Mouse (Mus musculus): Measurements from ENCODE around the gene Pecam1. TPM values are rescaled to one million over a fixed set of nuclear protein-coding genes. Genes with fewer than 3 reads are reported as not detected.
"Not testable (repeated sequence)": the region's sequence is repeated elsewhere in the genome, so short reads cannot be mapped to it uniquely, and the experiment has no call there.

The Pecam1 gene
- polyA plus RNA-seq, 1 experiment from 2014 or later = 17.4 TPM

DNA sequence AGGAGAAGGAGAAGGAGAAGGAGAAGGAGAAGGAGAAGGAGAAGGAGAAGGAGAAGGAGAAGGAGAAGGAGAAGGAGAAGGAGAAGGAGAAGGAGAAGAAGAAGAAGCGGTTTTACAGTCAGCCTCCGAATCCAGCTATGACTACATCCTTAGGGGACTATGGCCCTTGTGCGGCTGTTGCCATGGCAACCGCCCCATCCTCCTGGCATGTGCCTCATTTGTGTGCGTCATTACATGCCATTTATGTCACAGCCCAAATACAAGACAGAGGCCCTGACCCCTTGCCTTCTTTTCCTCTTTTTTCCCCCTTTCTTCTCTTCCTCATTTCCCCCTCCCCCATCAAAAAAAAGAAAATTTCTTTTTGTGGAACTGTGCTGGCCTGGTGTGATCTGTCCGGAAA, 9.2 kb downstream of the Pecam1 start:
- no peak for ATAC-seq (ENCODE audit: low FRiP score)
- Histone ChIP-seq H3K36me3 (no peaks in the 10 kb centered on the region), H3K4me3 (no peak overlapping the region), H3K27me3 (peaks cover 11% of the 10 kb centered on the region; the same call in 1 of the 2 replicates), H3K9me3 (no peaks in the 10 kb centered on the region), H3K4me1 (replicated peaks) (peaks cover 19% of the 10 kb centered on the region), H3K4me2 (no peak overlapping the region), H3K27ac (no peak overlapping the region), H3K9ac (no peak overlapping the region)
- WGBS = 19% methylated on average over 6 of the region's 6 CpGs

DNA sequence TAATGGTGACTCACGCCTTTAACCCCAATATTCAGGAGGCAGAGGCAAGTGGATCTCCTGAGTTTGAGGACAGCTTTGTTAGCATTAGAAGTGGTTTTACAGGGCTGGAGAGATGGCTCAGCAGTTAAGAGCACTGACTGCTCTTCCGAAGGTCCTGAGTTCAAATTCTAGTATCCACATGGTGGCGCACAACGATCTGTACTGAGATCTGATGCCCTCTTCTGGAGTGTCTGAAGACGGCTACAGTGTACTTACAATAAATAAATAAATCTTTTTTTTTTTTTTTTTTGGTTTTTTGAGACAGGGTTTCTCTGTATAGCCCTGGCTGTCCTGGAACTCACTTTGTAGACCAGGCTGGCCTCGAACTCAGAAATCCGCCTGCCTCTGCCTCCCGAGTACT, 9.7 kb downstream of the Pecam1 start:
- not testable (repeated sequence) for H3K9me3 ChIP-seq; H3K36me3 ChIP-seq; H3K9ac ChIP-seq; H3K27ac ChIP-seq; H3K4me2 ChIP-seq; H3K4me3 ChIP-seq; ATAC-seq (ENCODE audit: low FRiP score)
- 90% methylated on average over 6 of the region's 8 CpGs for WGBS
- peaks cover 11% of the 10 kb centered on the region; the same call in 1 of the 2 replicates for H3K27me3 ChIP-seq
- H3K4me1 ChIP-seq (replicated peaks) = peaks cover 19% of the 10 kb centered on the region

DNA sequence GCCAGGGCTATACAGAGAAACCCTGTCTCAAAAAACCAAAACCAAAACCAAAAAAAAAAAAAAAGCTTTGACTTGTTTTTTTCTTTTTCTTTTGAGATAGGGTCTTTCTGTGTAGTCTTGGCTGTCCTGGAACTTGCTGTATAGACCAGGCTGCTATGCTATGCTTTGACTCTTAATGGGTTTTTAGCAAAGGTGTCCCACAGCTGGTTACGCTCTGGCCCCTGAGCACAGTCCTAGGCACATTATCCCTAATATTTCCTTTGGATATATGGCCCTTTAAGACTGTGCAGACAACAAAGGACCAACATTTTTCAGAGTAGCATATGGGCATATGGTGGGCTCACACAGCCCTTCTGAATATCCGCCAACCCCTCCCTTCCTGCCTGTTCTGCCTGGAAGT, 11.3 kb downstream of the Pecam1 start:
- Histone ChIP-seq H3K9ac (no peak overlapping the region), H3K4me2 (no peak overlapping the region), H3K27ac (no peak overlapping the region), H3K4me1 (replicated peaks) (peaks cover 19% of the 10 kb centered on the region), H3K27me3 (peaks cover 11% of the 10 kb centered on the region; the same call in 1 of the 2 replicates), H3K4me3 (no peak overlapping the region), H3K9me3 (no peaks in the 10 kb centered on the region), H3K36me3 (no peaks in the 10 kb centered on the region)
- ATAC-seq (ENCODE audit: low FRiP score) = no peak
- 96% methylated on average over 2 of the region's 2 CpGs for WGBS

DNA sequence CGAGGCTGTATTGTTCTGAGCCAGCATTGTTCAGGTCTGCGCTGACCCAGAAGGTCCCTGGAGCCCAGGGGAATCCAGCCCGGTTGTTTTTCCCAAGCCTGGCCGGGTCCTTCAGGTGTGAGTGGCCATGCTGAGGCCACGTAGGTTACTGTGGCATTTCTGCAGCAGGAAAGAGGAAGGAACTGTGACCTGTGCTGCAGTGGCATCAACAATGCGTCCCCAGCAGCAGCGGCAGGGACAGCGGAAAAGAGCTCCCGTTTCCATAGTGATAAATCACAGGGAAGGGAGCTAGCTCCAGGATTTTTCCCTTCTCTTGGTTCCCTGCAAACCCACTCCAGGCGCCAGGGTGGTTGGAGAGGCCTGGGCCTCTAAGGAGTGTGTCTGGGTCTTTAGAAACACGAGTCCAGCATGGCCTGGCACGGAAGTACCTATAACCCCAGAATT, 13.2 kb downstream of the Pecam1 start:
- 9% methylated on average over 12 of the region's 12 CpGs for WGBS
- Histone ChIP-seq H3K4me2 (peak overlapping the region; percentile 28; the same call in 1 of the 2 replicates), H3K9me3 (no peaks in the 10 kb centered on the region), H3K36me3 (no peaks in the 10 kb centered on the region), H3K4me1 (replicated peaks) (peaks cover 19% of the 10 kb centered on the region), H3K9ac (peak overlapping the region; percentile 59), H3K4me3 (no peak overlapping the region), H3K27ac (peak overlapping the region; percentile 88), H3K27me3 (peaks cover 11% of the 10 kb centered on the region; the same call in 1 of the 2 replicates)
- peak; percentile 66; the same call in 1 of the 2 replicates for ATAC-seq (ENCODE audit: low FRiP score)

DNA sequence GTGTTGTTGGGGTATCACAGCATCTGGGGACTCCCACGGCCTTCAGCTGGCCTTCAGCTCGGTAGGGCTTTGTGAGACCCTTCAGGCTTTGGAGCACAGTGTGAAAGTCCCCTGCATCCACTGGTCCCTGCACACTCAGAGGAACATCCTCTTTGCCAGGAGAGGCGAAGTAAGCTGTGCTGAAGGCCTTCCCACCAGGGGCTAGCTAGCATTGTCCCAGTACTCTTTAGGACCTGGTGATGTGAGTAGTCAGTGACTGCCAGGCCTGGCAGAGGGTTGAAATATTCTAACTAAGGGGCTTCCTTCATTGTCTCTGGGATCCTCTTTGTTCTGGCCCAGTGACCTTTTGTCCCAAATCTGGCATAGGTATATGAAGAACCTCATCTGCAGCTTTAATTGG, 13.8 kb downstream of the Pecam1 start:
- Histone ChIP-seq H3K4me3 (no peak overlapping the region), H3K36me3 (no peaks in the 10 kb centered on the region), H3K9ac (peak overlapping the region; percentile 59; the same call in 1 of the 2 replicates), H3K4me2 (no peak overlapping the region), H3K9me3 (no peaks in the 10 kb centered on the region), H3K27me3 (peaks cover 11% of the 10 kb centered on the region; the same call in 1 of the 2 replicates), H3K27ac (peak overlapping the region; percentile 88), H3K4me1 (replicated peaks) (peaks cover 19% of the 10 kb centered on the region)
- WGBS = 30% methylated on average over 3 of the region's 3 CpGs
- ATAC-seq (ENCODE audit: low FRiP score) = 0 out of 2 replicates have a peak, but pooled peaks have one; percentile 28

DNA sequence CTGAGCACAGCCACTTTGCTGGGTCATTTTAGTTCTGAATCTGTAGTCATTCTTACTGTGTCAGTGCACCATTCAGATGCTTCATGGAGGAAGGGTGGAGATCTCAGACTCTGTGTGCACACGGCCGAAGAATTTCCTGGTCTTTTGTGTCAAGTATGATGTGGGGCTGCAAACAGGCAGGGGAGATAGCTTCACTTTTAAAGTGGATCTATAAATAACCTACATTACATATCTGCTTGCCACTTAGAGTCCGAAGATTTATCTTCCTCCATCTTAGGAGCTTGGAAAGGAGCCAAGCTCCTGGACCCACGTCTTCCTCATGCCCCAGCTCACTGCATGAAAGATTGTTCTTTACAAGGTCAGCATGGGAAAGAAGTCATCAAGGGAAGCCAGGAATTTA, 19.7 kb downstream of the Pecam1 start:
- no peaks in the 10 kb centered on the region for H3K36me3 ChIP-seq
- H3K27ac ChIP-seq = no peak overlapping the region
- H3K4me3 ChIP-seq = no peak overlapping the region
- H3K9ac ChIP-seq = no peak overlapping the region
- H3K4me2 ChIP-seq = no peak overlapping the region
- ATAC-seq (ENCODE audit: low FRiP score) = no peak
- 0 out of 2 replicates have a peak, but pooled peaks cover 9% of the 10 kb centered on the region for H3K4me1 ChIP-seq (replicated peaks)
- 80% methylated on average over 4 of the region's 4 CpGs for WGBS
- H3K27me3 ChIP-seq = no peaks in the 10 kb centered on the region
- H3K9me3 ChIP-seq = no peaks in the 10 kb centered on the region

DNA sequence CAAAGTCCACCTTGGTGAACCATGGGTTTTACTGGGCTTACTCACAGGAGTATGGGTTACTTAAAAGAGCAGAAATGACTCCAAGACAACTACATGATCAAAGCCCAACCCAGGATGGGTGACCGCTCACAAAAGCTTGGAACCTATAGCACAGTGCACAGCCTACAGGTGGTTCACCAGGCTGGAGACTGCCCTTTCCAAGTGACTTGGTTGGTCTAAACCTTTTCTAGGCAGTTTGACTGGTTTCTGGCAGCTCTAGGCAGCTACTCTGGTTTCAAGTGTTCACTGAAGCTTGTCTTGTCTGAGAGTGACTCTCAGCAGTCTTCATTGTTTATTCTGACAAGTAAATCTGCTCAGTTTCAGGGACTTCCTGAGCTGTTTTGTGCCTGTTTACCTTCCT, 20.8 kb downstream of the Pecam1 start:
- WGBS = 100% methylated on average over 1 of the region's 1 CpGs
- H3K27ac ChIP-seq = no peak overlapping the region
- H3K36me3 ChIP-seq = no peaks in the 10 kb centered on the region
- H3K4me2 ChIP-seq = no peak overlapping the region
- 0 out of 2 replicates have a peak, but pooled peaks cover 9% of the 10 kb centered on the region for H3K4me1 ChIP-seq (replicated peaks)
- ATAC-seq (ENCODE audit: low FRiP score) = no peak
- no peaks in the 10 kb centered on the region for H3K27me3 ChIP-seq
- H3K9ac ChIP-seq = no peak overlapping the region
- H3K9me3 ChIP-seq = no peaks in the 10 kb centered on the region
- no peak overlapping the region for H3K4me3 ChIP-seq

DNA sequence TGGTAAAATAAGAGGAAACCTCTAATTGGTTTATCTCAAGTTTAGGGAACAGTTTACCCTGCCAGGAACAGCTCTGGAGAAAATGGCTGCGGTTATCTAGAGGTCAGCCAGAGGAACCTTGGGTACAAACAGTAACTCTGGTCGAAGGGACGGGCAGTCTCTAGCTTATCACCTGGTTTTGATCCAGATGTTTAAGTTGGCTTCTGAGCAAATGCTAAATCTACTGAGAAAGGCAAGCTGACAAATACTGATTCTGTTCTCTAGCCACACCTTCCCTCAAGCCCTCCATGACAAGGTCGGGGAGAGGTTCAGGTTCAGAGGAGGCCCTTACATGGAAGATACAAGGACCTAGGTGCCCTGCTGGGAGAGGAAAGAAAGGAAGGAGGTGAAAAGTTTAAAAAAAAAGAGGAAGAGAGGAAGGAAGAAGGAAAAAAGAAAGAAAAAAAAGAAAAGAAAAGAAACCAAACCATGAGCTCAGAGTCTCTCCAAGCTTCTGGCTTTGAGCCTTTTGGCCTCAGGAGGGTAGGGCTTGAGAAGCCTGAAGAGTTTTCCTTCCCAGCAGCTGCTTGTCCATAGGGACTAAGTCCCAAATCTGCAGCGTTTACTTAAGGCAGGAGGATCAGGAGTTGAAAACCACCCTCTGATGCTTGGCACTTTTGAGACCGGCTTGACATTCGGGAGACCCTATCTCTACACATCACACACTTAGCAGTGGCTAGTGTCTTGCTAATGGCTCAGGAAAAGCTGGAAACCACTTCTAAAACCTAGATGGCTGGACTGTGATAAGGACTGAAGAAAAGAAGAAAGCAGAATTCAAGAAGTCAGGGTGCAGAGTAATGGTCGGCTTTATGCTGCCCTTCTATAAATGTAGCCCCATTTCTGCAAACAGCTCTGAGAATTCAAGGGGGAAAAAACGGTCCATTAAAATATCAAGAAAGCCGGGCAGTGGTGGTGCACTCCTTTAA, 21.7 kb downstream of the Pecam1 start:
- no peak overlapping the region for H3K9ac ChIP-seq
- no peak overlapping the region for H3K4me2 ChIP-seq
- H3K4me3 ChIP-seq = no peak overlapping the region
- WGBS = 88% methylated on average over 10 of the region's 10 CpGs
- H3K9me3 ChIP-seq = no peaks in the 10 kb centered on the region
- 0 out of 2 replicates have a peak, but pooled peaks cover 9% of the 10 kb centered on the region for H3K4me1 ChIP-seq (replicated peaks)
- no peaks in the 10 kb centered on the region for H3K36me3 ChIP-seq
- H3K27ac ChIP-seq = no peak overlapping the region
- no peaks in the 10 kb centered on the region for H3K27me3 ChIP-seq
- ATAC-seq (ENCODE audit: low FRiP score) = no peak

DNA sequence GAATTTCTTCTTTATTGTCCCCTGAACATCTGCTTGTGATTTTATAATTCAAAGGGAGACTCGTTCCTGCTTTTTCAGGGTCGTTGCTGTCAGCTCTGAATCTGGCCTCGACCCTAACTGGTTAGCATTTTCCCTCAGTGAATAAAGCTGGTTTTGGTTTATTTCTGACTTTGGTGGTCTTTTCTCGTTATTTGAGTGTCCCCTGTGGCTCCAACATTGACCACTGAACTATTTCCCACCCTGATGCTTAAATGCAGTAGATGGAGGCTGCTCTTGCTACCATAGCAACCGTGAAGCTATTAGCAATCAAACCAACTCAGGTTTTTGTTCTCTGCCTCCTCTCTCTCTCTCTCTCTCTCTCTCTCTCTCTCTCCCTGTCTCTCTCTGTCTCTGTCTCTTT, 22.5 kb downstream of the Pecam1 start:
- no peak overlapping the region for H3K4me3 ChIP-seq
- no peak overlapping the region for H3K27ac ChIP-seq
- H3K4me2 ChIP-seq = no peak overlapping the region
- H3K9ac ChIP-seq = no peak overlapping the region
- no peak for ATAC-seq (ENCODE audit: low FRiP score)
- H3K9me3 ChIP-seq = no peaks in the 10 kb centered on the region
- no peaks in the 10 kb centered on the region for H3K36me3 ChIP-seq
- 29% methylated on average over 5 of the region's 5 CpGs for WGBS
- no peaks in the 10 kb centered on the region for H3K27me3 ChIP-seq
- 0 out of 2 replicates have a peak, but pooled peaks cover 9% of the 10 kb centered on the region for H3K4me1 ChIP-seq (replicated peaks)

DNA sequence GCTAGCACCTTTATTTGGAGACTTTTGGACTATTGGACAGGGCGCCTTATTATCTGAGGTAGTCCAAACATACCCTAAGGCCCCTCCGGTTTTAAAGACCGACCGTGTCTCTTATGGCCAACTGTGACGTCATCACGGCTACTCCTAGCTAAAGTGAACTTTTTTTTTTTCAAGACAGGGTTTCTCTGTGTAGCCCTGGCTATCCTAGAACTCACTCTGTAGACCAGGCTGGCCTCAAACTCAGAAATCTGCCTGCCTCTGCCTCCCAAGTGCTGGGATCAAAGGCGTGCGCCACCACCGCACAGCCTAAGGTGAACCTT, 25.6 kb downstream of the Pecam1 start:
- 0 out of 2 replicates have a peak, but pooled peaks cover 11% of the 10 kb centered on the region for H3K4me1 ChIP-seq (replicated peaks)
- not testable (repeated sequence) for H3K36me3 ChIP-seq; H3K27me3 ChIP-seq; ATAC-seq (ENCODE audit: low FRiP score); H3K4me2 ChIP-seq; H3K9ac ChIP-seq; H3K27ac ChIP-seq; H3K9me3 ChIP-seq; H3K4me3 ChIP-seq
- WGBS = 98% methylated on average over 9 of the region's 9 CpGs

DNA sequence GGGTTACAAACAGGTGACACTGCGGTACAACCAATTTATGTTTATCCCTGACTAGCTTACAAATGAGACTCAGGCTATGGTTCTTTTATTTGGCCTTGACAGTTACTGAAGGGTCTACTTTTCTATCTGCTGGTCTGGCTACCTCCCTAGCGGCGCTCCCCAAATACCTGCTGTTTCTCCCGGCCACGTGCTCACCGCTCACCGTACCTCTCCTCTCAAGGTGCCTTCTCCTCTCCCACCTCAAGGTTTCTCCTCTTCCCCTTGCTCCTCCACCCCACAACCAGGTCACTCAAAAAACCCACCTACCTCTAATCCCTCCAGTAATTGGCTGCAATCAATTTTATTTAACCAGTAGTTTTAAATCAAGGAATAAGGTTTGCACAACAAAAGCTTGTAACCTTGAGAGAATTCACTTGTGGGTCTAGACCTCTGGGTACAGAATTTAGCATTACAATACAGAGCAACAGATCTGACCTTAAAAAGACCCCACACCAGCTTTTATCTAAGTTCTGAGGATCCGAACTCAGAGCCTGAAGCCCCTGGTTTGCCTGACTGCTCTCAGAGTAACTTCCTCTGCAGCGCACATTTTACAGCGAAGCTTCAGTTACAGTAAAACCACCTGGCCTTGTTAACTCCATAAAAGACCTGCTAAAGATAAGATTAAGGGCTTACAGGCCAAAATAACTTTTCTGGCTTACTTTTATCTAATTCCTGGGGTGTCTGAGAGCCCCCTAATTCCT, 26.1 kb downstream of the Pecam1 start:
- no peak for ATAC-seq (ENCODE audit: low FRiP score)
- H3K4me1 ChIP-seq (replicated peaks) = 0 out of 2 replicates have a peak, but pooled peaks cover 11% of the 10 kb centered on the region
- WGBS = 92% methylated on average over 10 of the region's 10 CpGs
- H3K27ac ChIP-seq = no peak overlapping the region
- H3K9ac ChIP-seq = no peak overlapping the region
- no peaks in the 10 kb centered on the region for H3K27me3 ChIP-seq
- H3K4me3 ChIP-seq = no peak overlapping the region
- H3K36me3 ChIP-seq = no peaks in the 10 kb centered on the region
- no peak overlapping the region for H3K4me2 ChIP-seq
- H3K9me3 ChIP-seq = no peaks in the 10 kb centered on the region

DNA sequence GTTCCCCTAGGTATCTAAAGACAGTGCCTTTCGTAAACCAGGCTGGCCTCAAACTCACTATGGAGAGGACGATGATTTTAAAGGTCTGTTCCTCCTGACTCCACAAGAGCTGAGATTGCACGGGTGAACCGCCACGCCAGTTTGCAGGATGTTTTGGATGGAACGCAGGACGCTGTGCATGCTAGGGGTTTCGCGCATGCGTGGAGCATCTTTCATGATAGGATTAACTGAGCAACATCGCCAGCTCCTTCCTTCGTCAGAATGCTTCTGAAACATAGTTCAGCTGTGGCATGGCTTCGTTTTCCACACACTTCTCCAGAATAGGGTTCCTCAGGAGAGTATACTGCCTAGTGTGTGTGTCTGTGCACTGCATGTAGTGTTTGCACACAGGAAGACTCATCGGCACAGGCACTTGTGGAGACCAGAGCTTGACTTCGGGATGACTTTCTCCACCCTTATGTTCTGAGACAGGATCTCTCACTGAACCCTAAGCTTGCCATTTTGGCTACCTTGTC, 26.8 kb downstream of the Pecam1 start:
- 80% methylated on average over 15 of the region's 15 CpGs for WGBS
- H3K36me3 ChIP-seq = no peaks in the 10 kb centered on the region
- ATAC-seq (ENCODE audit: low FRiP score) = no peak
- no peak overlapping the region for H3K9ac ChIP-seq
- H3K27ac ChIP-seq = no peak overlapping the region
- H3K9me3 ChIP-seq = no peaks in the 10 kb centered on the region
- no peak overlapping the region for H3K4me3 ChIP-seq
- 0 out of 2 replicates have a peak overlapping the region, but pooled peaks have one; percentile 10 for H3K4me2 ChIP-seq
- H3K27me3 ChIP-seq = no peaks in the 10 kb centered on the region
- 0 out of 2 replicates have a peak, but pooled peaks cover 11% of the 10 kb centered on the region for H3K4me1 ChIP-seq (replicated peaks)

Data from hindbrain, embryonic 13.5 days (tissue).